Mouse (Mus musculus): ENCODE data around the gene Dlgap3.

GRCm38 (mm10) chr4:127242696-127243095 is 73.7 kb downstream of the Dlgap3 start:
- TF ChIP-seq CTCF (conservative IDR thresholded peaks at IDR 0.05; ENCODE audit: insufficient read depth, insufficient read length, low read depth, low read length) (no peak), POLR2A (IDR thresholded peaks at IDR 0.05; ENCODE audit: low read depth, low read length) (no peak)
